Mouse (Mus musculus) C2C12 (cell line): Measurements from ENCODE around the gene Nphp1.

Source experiments
- CEBPB ChIP-seq: IDR thresholded peaks from one replicate; pipeline ENCODE4 v1.6.1; 2011; ENCODE audit warnings: low read depth, mild to moderate bottlenecking, control low read depth, moderate library complexity
- CTCF ChIP-seq: IDR thresholded peaks from one replicate; pipeline ENCODE4 v1.5.1; 2011; ENCODE audit not compliant: control insufficient read depth, insufficient read depth, insufficient read length
- MYOD1 ChIP-seq: IDR thresholded peaks from one replicate; pipeline ENCODE4 v1.6.1; 2011; ENCODE audit warnings: low read depth; ENCODE audit not compliant: control insufficient read depth, insufficient read length
- USF1 ChIP-seq: IDR thresholded peaks from one replicate; pipeline ENCODE4 v1.6.1; 2011; ENCODE audit warnings: low read depth, mild to moderate bottlenecking, control low read depth, moderate library complexity

- TF ChIP-seq CTCF = no peak
- TF ChIP-seq MYOD1 = no peak
- TF ChIP-seq CEBPB = no peak
- TF ChIP-seq USF1 = no peak
Measured at GRCm38 (mm10) chr2:127788440-127789116, at the start of gene Nphp1.
